Mouse (Mus musculus): ENCODE data around the gene Ctnna3. TPM values are rescaled to one million over a fixed set of nuclear protein-coding genes. Genes with fewer than 3 reads are reported as not detected.

The Ctnna3 gene
- total RNA-seq (2023), result not detected

DNA sequence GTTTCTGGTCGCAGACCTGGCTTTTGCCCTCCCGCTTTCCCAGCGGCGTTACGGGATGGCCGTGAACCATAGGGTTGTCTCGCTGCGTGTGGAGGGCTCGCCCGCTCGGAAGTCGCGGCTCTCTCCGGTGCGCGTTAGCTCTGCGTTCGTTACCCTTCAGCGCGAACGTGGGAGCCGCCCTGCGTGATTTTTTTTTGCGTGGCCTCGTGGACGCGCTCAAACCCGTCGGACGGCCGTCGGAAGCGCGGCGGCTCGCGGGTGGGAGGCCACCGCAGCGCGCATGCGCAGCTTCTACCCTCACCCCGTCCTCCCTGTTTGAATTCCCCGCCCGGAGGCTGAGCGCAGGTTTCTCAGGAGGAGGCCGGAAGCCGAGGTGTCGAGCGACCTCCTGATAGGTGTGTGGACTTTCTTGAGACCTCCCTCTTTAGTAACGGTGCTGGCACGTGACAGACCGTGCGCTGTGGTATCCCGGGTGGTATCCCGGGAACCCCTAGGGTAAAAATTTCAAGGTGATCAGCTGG, at the start of gene Ctnna3:
Gene Ctnna3 (plus strand): TSS at position 314 of the 521 bp plus-strand sequence.

GRCm38 (mm10) chr10:63381498-63382280, 48.2 kb upstream of the Ctnna3 start, which contains the start of gene Sirt1:
Gene Sirt1, minus strand, starts transcription at chr10:63381704.

GRCm38 (mm10) chr10:63382372-63383279, 47.3 kb upstream of the Ctnna3 start, which contains the start of gene Dnajc12:
Gene Dnajc12, plus strand, starts transcription at chr10:63382443.

GRCm38 (mm10) chr10:63421739-63422735, 7.9 kb upstream of the Ctnna3 start, which contains the start of gene Gm7075:
Gene Gm7075, minus strand, starts transcription at chr10:63421789.

GRCm38 (mm10) chr10:63927334-63927733, 497.4 kb downstream of the Ctnna3 start, which contains the start of gene Gm10118:
Gene Gm10118, minus strand, starts transcription at chr10:63927434.

GRCm38 (mm10) chr10:64089680-64090460, 660.0 kb downstream of the Ctnna3 start, which contains the start of gene Lrrtm3:
Gene Lrrtm3, minus strand, starts transcription at chr10:64090277.

Other genes starting within 250 kb of the Ctnna3 start
- under 1 TPM in 1 of 2 experiments, not detected in 1; 0.18 TPM for gene Mypn, start 226.1 kb upstream of the Ctnna3 start, total RNA-seq (2023)
- 100 to 1,000 TPM; 320 to 326 TPM for gene Herc4, start 186.3 kb upstream of the Ctnna3 start, total RNA-seq (2023)
- gene Sirt1, start 48.4 kb upstream of the Ctnna3 start, total RNA-seq (2023), result 10 to 100 TPM; 39.2 to 39.4 TPM
- 1 to 10 TPM; 2.0 to 6.5 TPM for gene Dnajc12, start 47.7 kb upstream of the Ctnna3 start, total RNA-seq (2023)
- gene Gm7075, start 8.3 kb upstream of the Ctnna3 start, total RNA-seq (2023), result not detected